Mouse (Mus musculus): ENCODE measurements around the gene Spns1.
"Not testable (repeated sequence)": the region's sequence is repeated elsewhere in the genome, so short reads cannot be mapped to it uniquely, and the experiment has no call there.

Gene Spns1

DNA sequence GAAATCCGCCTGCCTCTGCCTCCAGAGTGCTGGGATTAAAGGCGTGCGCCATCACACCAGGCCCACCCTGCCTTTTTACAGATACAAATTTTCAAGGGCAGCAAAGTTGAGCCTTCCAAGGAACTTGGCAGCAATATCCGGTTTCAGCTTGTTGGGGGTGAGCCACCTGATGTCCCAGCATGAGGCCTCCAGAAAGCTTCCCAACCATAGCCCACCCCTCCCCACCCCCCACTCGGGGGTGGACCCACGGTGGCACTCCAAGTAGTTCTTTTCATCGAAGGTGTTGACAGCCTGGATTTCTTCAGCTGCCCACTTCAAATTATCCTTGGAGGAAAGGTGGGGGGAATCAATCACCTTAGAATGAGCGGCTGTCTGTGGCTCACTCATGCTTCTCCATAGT lies 38.3 kb downstream of the Spns1 start:
- DNase-seq (ENCODE audit: low spot score in 2 of 2) = no peak

DNA sequence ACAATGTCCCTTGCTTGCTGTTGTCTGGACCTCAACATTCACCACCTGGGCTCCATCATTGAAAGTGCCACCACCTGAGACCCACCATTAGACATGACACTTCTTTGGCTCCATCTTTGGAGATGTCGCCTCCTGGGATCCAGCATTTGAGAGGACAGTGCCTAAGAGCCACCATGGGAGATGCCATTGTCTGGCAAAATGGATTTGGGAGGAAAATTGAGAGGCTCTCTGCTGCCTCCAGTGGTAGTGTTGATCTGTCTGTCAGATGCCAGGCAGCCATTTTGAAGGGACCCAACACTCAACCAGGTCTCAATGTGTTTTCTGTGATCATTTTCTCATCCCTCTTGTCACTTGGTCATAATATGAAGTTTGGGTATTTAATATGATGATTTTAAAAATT lies 41.7 kb downstream of the Spns1 start:
- no peak for DNase-seq (ENCODE audit: low spot score in 2 of 2)

DNA sequence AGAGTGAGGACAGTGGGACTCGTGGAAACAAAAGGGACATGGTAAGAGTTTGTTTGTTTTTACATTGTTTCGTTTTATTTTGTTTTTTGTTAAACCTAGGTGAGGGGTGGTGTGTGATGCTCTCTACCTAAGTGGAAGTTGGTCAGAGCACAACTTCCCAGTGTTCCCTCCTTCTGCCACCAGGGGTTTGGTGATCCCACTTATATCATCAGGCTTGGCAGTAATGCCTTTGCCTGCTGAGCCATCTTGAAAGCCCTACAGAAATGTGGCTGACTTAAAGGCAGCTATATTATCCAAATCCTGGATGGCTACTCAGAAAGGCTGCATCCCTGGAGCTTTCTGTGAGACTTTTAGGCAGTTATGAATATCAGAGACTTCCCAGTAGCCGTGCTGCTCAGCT lies 44.6 kb downstream of the Spns1 start:
- no peak for DNase-seq (ENCODE audit: low spot score in 2 of 2)

DNA sequence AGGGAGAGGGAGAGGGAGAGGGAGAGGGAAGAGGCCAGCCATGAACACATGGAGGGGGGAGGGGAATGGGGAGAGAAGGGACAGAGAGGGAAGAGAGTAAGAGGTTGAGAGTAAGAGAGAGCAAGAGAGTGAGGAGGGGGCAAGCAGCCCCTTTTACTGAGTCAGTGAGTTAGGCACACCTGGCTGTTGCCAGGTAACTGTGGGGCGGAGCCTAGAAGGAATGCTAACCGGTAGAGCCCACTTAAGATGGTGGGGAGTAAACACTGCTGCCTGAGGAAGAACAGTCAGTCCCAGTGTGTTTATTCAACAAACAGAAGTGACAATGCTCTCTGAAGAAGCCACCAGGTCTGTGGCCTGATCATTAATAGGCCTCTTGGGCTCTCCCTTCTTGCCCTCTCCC lies 46.6 kb downstream of the Spns1 start:
- DNase-seq (ENCODE audit: low spot score in 2 of 2) = no peak

DNA sequence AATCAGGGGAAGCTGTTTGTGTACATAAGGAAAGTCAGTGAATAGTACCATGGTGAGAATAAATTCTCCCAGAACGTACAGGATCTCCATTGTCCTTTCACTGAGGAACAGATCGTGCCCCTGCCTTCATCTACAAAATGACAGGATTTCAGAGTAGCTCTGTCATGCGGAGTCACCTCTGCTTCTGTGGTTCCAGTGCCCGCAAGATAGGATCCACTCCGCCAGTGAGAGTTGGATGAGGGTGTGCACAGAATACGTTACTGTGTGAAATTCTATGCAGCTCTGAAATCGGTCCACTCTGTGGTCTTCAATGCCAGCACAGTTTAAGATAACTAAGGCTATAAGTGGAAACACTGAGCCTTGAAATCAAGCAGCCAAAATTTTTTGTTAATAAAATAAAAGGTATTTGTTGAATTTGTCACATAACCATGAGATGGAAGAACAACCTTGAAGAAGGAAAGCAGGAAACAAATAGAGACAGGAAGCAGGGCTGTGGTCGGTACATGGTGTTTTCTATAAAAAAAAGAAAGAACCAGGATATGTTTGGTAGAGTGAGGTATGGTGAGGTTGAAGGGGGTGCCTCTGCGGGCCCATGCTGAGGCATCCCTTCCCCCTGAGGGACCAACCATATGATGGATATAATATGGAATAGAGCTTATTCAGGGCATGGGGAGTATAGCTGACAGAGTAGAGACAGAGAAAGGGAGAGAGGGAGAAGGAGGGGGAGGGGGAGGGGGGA lies 47.2 kb downstream of the Spns1 start:
- no peak for DNase-seq (ENCODE audit: low spot score in 2 of 2)

DNA sequence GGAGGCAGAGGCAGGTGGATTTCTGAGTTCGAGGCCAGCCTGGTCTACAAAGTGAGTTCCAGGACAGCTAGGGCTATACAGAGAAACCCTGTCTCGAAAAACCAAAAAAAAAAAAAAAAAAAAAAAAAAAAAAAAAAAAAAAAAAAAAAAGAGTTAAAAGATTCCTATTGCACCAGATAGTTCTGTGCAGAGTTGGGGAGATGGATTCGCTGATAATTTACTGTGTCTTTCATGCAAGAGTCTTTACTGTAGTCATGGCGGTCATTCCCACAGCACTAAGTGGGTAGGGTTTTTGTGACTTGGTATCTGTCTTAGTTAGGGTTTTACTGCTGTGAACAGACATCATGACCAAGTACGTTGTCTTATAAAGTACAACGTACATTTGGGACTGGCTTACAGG lies 48.4 kb downstream of the Spns1 start:
- not testable (repeated sequence) for DNase-seq (ENCODE audit: low spot score in 2 of 2)

DNA sequence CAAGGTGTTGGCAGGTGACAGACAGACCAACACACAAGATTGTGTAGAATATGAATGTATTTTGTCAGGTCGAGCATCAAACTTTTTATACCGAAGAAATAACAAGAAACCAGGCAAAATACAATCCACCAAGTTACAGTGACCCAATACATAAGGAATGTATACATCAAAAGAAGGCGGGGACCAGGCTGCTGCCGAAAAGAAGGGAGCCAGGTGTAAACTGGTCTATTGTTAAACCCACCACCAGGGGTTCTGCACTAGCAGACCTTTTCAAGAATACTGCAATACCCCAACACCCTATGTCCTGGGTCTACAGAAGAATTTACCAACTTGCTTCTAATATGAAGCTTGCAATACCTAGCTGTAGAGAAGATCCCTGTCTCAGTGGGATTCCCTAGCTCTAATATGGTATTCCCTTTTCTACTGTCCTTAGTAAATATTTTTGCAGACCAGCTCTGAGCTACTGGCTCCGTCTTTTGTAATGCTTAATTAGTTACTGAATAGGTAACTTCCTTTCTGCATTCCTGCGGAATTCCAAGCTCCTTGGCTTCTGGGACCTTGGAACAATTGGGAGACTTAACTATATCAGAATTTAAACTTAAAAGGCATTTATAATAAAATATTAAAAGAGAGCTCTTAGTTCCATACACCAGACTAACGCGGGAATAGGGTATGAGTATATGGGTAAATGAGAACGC lies 51.5 kb downstream of the Spns1 start:
- not testable (repeated sequence) for DNase-seq (ENCODE audit: low spot score in 2 of 2)

DNA sequence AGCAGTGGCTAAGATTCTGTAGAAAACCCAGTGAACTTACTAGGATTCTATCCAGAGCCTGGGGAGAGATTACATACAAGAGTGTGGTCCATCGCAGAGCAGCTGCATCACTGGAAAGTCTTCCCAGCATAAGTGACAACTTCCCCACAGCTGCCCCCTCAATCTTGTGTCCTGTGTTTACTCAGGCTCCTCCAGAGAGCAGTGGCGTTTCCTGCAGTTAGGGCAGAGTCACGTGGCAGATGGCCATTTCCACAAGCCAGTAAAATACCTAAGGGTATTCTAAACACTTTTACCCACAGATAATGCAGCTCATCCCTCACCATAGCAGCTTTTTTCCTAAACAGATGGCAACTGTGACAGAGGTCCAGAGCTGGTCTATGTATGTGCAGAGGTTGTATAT lies 52.5 kb downstream of the Spns1 start:
- DNase-seq (ENCODE audit: low spot score in 2 of 2) = no peak

DNA sequence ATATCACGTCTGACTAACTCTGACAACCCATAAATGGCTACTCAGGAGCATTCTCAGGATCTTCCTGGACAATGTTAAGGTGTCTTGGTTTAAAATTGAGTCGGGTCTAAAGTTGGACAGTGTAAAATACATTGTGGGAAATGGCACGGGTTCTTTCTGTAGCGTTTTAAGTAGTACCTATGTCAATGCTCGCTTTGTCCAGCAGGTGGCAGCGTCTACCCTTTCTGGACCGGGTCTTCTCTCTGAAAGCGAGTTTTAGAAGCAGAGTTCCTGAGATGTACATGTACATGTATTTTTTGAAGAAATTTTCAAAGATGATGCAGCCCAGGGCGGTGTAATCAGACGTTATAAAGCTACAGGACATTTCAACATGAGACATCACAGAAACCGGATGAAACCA lies 53.5 kb downstream of the Spns1 start:
- peak; percentile 22 to 75 for DNase-seq (ENCODE audit: low spot score in 2 of 2)
